Mouse (Mus musculus) hindbrain, embryonic 13.5 days (tissue): ENCODE data around the gene Sh3glb2. TPM values are rescaled to one million over a fixed set of nuclear protein-coding genes. Genes with fewer than 3 reads are reported as not detected.

Experiments
- ATAC-seq: fragments of 200-750 bp; cut with Nextera tagmentation; 2 replicates; pipeline ENCODE4 v1.8.0; 2017; ENCODE audit warnings: moderate TSS enrichment; ENCODE audit not compliant: low FRiP score
- H3K27ac ChIP-seq: fragments of 300-500 bp; sonication (generic); 2 replicates; pipeline ENCODE4 v1.5.1; 2015; ENCODE audit warnings: inconsistent platforms, mild to moderate bottlenecking, moderate library complexity
- H3K27me3 ChIP-seq: fragments of 300-500 bp; sonication (generic); 2 replicates; pipeline ENCODE4 v1.6.1; 2015; ENCODE audit warnings: mild to moderate bottlenecking, inconsistent platforms
- H3K36me3 ChIP-seq: fragments of 300-500 bp; sonication (generic); 2 replicates; pipeline ENCODE4 v1.6.1; 2015; ENCODE audit warnings: mild to moderate bottlenecking, inconsistent platforms
- H3K4me1 ChIP-seq: fragments of 300-500 bp; sonication (generic); replicated peaks from 2 replicates; pipeline ENCODE4 v1.6.1; 2015; ENCODE audit warnings: inconsistent platforms
- H3K4me2 ChIP-seq: fragments of 300-500 bp; sonication (generic); 2 replicates; pipeline ENCODE4 v1.6.1; 2015; ENCODE audit warnings: inconsistent platforms, mild to moderate bottlenecking, moderate library complexity
- H3K4me3 ChIP-seq: fragments of 300-500 bp; sonication (generic); 2 replicates; pipeline ENCODE4 v1.5.1; 2015; ENCODE audit warnings: mild to moderate bottlenecking, inconsistent platforms
- H3K9ac ChIP-seq: fragments of 300-500 bp; sonication (generic); 2 replicates; pipeline ENCODE4 v1.6.1; 2015; ENCODE audit warnings: mild to moderate bottlenecking, inconsistent platforms
- H3K9me3 ChIP-seq: fragments of 300-500 bp; sonication (generic); 2 replicates; pipeline ENCODE4 v1.6.1; 2016; ENCODE audit warnings: inconsistent platforms
- WGBS: fragments of 180-500 bp; shearing (Covaris S2); methylation state at CpG from one replicate; pipeline ENCODE4 v1.1.7; 2015; 5-methylcytosine and 5-hydroxymethylcytosine counted together
- polyA plus RNA-seq: library from polyadenylated mRNA; unstranded; fragments of >200 nt; fragmentation: Nextera tagmentation; extraction: Ambion mirVana; gene quantifications from 2 replicates; pipeline ENCODE4 v1.2.1, GENCODE M21; 2015

Gene Sh3glb2
- polyA plus RNA-seq, 1 experiment from 2014 or later = 146 TPM

- no peaks in the 10 kb centered on the region for H3K27me3 ChIP-seq
- WGBS = 94% methylated on average over 7 of the region's 7 CpGs
- H3K4me1 ChIP-seq = peaks cover 58% of the 10 kb centered on the region
- H3K9ac ChIP-seq = no peak overlapping the region
- no peak overlapping the region for H3K4me3 ChIP-seq
- no peak overlapping the region for H3K4me2 ChIP-seq
- no peak for ATAC-seq
- peaks cover 56% of the 10 kb centered on the region for H3K36me3 ChIP-seq
- H3K9me3 ChIP-seq = no peaks in the 10 kb centered on the region
- no peak overlapping the region for H3K27ac ChIP-seq
Observed at GRCm38 (mm10) chr2:30395757-30396156, 36.6 kb upstream of the Sh3glb2 start.

- peak overlapping the region; percentile 93 for H3K9ac ChIP-seq
- WGBS = 83% methylated on average over 1 of the region's 1 CpGs
- no peaks in the 10 kb centered on the region for H3K27me3 ChIP-seq
- no peaks in the 10 kb centered on the region for H3K9me3 ChIP-seq
- H3K4me2 ChIP-seq = peak overlapping the region; percentile 99
- H3K27ac ChIP-seq = peak overlapping the region; percentile 96
- peaks cover 34% of the 10 kb centered on the region for H3K4me1 ChIP-seq
- peak overlapping the region; percentile 82 for H3K4me3 ChIP-seq
- ATAC-seq = no peak
- peaks cover 34% of the 10 kb centered on the region for H3K36me3 ChIP-seq
Observed at GRCm38 (mm10) chr2:30393370-30393656, 34.2 kb upstream of the Sh3glb2 start.

DNA sequence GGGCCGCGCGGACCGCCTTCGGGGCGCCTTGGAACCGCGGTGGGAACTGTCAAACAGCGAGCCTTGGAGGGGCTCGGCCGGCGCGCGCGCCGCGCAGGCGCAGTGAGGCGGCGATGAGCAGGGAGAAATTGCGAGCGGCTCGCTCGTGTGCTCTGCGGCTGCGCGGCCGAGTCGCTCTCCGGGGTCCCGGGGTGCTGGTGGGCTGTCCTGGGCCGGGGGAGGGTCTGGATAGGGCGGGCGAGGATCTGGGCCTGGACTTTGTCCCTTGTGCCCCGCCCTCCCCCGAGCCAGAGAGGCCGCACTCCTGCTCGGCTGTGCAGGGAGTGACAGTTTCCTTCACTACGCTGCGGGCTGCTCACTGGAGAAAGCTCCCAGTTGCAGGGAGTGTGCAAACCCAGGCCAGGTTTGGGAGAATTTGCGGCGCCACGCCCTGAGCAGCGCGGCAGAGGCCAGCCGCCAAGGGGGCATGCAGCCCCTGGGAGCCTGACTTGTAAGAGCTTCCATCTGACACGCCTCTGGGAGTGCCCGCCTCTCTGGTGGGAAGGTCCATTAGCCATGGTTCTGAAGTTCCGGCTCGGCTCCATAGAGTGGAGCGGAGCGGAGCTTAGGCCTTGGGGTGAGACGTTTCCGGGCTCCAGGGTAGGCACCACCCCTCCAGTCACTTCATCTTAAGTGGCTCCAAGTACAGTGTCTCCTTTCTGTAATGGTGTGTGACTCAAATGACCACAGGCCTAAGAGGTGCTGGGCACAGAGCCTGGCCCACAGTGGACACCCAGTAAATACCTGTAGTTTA, 33.6 kb upstream of the Sh3glb2 start:
- ATAC-seq = peak; percentile 87
- H3K4me3 ChIP-seq = peak overlapping the region; percentile 82
- peaks cover 29% of the 10 kb centered on the region for H3K36me3 ChIP-seq
- H3K27me3 ChIP-seq = no peaks in the 10 kb centered on the region
- H3K4me1 ChIP-seq = peaks cover 29% of the 10 kb centered on the region
- H3K4me2 ChIP-seq = peak overlapping the region; percentile 99
- 1% methylated on average over 54 of the region's 54 CpGs for WGBS
- H3K9me3 ChIP-seq = no peaks in the 10 kb centered on the region
- H3K27ac ChIP-seq = peak overlapping the region; percentile 96
- peak overlapping the region; percentile 93 for H3K9ac ChIP-seq

DNA sequence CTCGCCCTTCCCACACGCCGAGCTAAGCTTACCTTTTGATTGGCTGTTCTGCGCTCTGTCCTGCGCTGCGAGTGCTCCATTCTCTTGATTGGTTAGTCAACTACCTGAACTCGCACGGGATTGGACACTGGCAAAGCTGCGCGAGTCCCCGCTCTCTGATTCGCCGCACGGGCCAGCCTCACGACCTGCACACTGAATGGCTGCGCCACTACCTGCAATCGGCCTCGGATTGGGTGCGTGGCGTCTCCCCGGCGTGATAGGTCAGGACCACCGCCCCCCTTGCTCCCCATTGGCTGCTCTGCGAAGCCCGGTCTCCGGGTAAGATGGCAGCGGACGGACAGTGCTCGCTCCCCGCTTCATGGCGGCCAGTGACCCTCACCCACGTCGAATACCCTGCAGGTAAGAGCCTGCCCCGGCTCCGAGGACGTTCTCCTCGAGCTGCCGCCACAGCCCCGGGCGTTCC, 33.0 kb upstream of the Sh3glb2 start, which contains the start of gene Dolpp1:
TSS of gene Dolpp1 (plus strand) at position 141 of the 463 bp plus-strand sequence.
- Histone ChIP-seq H3K4me3 (peak within 1 kb of the TSS; percentile 82), H3K9ac (peak within 1 kb of the TSS; percentile 93), H3K27me3 (no peaks in the 10 kb centered on the region), H3K4me1 (peaks cover 29% of the 10 kb centered on the region), H3K9me3 (no peaks in the 10 kb centered on the region), H3K27ac (peak within 1 kb of the TSS; percentile 96), H3K36me3 (peaks cover 22% of the 10 kb centered on the region), H3K4me2 (peak within 1 kb of the TSS; percentile 99)
- under 1% methylated on average over 40 of the region's 40 CpGs for WGBS
- ATAC-seq = peak; percentile 99

DNA sequence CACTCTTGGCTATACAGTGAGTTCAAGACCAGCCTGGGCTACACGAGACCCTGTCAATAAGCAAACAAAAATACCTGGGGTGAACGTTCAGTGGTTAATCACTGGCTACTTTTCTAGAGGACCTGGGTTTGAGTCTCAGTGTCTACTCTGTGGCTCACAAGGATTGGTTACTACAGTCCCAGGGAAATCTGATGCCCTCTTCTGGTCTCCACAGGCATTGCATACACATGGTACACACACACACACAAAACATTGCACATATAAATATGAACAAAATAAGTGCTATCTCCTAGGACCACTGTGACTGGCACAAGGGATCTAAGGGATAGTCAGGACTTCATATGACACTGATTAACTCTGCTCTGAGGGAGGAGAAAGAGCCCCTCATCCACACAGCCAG, 29.9 kb upstream of the Sh3glb2 start:
- H3K27me3 ChIP-seq = no peaks in the 10 kb centered on the region
- no peak for ATAC-seq
- H3K4me1 ChIP-seq = peaks cover 24% of the 10 kb centered on the region
- H3K9ac ChIP-seq = no peak overlapping the region
- no peak overlapping the region for H3K4me2 ChIP-seq
- WGBS = 89% methylated on average over 2 of the region's 2 CpGs
- no peaks in the 10 kb centered on the region for H3K9me3 ChIP-seq
- no peak overlapping the region for H3K4me3 ChIP-seq
- no peak overlapping the region for H3K27ac ChIP-seq
- H3K36me3 ChIP-seq = peaks cover 21% of the 10 kb centered on the region

GRCm38 (mm10) chr2:30386913-30387312, 27.8 kb upstream of the Sh3glb2 start:
- Histone ChIP-seq H3K36me3 (peaks cover 42% of the 10 kb centered on the region), H3K4me2 (no peak overlapping the region), H3K4me1 (peaks cover 11% of the 10 kb centered on the region), H3K4me3 (no peak overlapping the region), H3K9me3 (no peaks in the 10 kb centered on the region), H3K27me3 (no peaks in the 10 kb centered on the region), H3K27ac (no peak overlapping the region), H3K9ac (no peak overlapping the region)
- 89% methylated on average over 9 of the region's 9 CpGs for WGBS
- ATAC-seq = no peak

- 88% methylated on average over 4 of the region's 4 CpGs for WGBS
- H3K27ac ChIP-seq = no peak overlapping the region
- peaks cover 55% of the 10 kb centered on the region for H3K36me3 ChIP-seq
- H3K4me1 ChIP-seq = no peaks in the 10 kb centered on the region
- no peak overlapping the region for H3K4me3 ChIP-seq
- H3K9me3 ChIP-seq = no peaks in the 10 kb centered on the region
- no peaks in the 10 kb centered on the region for H3K27me3 ChIP-seq
- H3K9ac ChIP-seq = no peak overlapping the region
- no peak overlapping the region for H3K4me2 ChIP-seq
- ATAC-seq = no peak
Observed at GRCm38 (mm10) chr2:30385591-30385990, 26.5 kb upstream of the Sh3glb2 start.

- Histone ChIP-seq H3K27ac (no peak overlapping the region), H3K9me3 (no peaks in the 10 kb centered on the region), H3K27me3 (no peaks in the 10 kb centered on the region), H3K4me1 (no peaks in the 10 kb centered on the region), H3K9ac (no peak overlapping the region), H3K36me3 (peaks cover 63% of the 10 kb centered on the region), H3K4me3 (no peak overlapping the region), H3K4me2 (no peak overlapping the region)
- 92% methylated on average over 5 of the region's 5 CpGs for WGBS
- no peak for ATAC-seq
Observed at GRCm38 (mm10) chr2:30384814-30385213, 25.7 kb upstream of the Sh3glb2 start.

DNA sequence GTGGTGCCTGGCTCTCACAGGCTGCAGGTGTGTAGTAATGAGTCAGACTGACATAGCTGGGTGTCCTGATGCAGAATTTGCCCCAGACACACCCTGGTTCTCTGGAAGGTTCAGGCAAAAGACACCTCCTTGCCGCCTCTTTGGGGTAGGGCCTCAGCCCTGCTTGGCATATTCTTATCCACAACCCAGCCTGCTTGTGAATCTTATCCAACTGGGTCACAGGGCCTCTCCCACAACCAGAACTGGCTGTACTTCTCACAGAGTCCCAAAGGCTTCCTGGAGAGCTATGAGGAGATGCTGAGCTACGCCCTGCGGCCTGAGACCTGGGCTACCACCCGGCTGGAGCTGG, 22.2 kb upstream of the Sh3glb2 start:
- Histone ChIP-seq H3K4me1 (no peaks in the 10 kb centered on the region), H3K4me2 (no peak overlapping the region), H3K9ac (no peak overlapping the region), H3K4me3 (no peak overlapping the region), H3K9me3 (no peaks in the 10 kb centered on the region), H3K36me3 (peaks cover 98% of the 10 kb centered on the region), H3K27me3 (no peaks in the 10 kb centered on the region), H3K27ac (no peak overlapping the region)
- 96% methylated on average over 4 of the region's 4 CpGs for WGBS
- no peak for ATAC-seq

- no peak for ATAC-seq
- no peaks in the 10 kb centered on the region for H3K9me3 ChIP-seq
- H3K27me3 ChIP-seq = no peaks in the 10 kb centered on the region
- no peak overlapping the region for H3K27ac ChIP-seq
- H3K4me1 ChIP-seq = no peaks in the 10 kb centered on the region
- no peak overlapping the region for H3K4me3 ChIP-seq
- WGBS = 91% methylated on average over 10 of the region's 10 CpGs
- no peak overlapping the region for H3K9ac ChIP-seq
- H3K4me2 ChIP-seq = no peak overlapping the region
- peaks cover 100% of the 10 kb centered on the region for H3K36me3 ChIP-seq
Observed at GRCm38 (mm10) chr2:30380564-30381376, 21.6 kb upstream of the Sh3glb2 start.

DNA sequence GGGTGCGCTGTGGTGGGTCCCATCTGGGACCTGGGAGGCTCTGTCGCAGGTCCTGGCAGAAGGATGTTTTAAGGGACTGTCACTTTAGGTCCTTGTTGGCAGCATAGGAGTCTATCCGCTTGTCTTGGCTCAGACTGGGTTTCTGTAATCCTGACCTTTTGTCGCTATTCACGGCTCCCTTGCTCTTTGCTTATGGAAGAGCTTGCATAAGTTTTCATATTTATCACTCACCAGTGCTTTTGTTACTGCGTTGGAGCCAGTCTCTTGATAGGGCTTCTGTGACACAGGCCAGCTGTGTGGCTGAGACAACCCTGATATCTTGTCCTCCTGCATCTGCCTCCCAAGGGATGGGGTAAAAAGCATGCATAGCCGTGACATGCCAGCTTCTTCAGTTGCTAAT, 20.2 kb upstream of the Sh3glb2 start:
- 90% methylated on average over 7 of the region's 7 CpGs for WGBS
- Histone ChIP-seq H3K4me1 (no peaks in the 10 kb centered on the region), H3K36me3 (peaks cover 97% of the 10 kb centered on the region), H3K27me3 (no peaks in the 10 kb centered on the region), H3K27ac (no peak overlapping the region), H3K9ac (no peak overlapping the region), H3K9me3 (no peaks in the 10 kb centered on the region), H3K4me2 (no peak overlapping the region), H3K4me3 (no peak overlapping the region)
- no peak for ATAC-seq

DNA sequence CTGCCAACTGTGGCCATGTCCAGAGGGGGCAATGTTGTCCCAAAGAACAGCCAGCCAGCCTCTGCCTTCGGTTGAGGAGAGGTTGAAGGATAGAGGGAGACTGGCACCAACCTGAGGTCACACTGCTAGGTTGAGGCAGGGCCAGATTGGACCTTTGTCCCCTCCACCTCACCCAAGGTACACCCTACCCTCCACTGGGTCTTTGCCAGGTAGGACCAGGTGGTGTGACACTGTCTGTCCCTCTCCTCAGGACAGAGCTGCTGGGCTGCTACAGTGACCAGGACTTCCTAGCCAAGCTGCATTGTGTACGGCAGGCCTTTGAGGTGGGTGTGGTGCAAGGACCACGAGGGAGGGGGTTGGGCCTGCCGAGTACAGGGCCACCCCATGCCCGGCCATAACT, 18.6 kb upstream of the Sh3glb2 start:
- H3K27ac ChIP-seq = no peak overlapping the region
- H3K4me3 ChIP-seq = no peak overlapping the region
- no peaks in the 10 kb centered on the region for H3K4me1 ChIP-seq
- no peaks in the 10 kb centered on the region for H3K27me3 ChIP-seq
- H3K36me3 ChIP-seq = peaks cover 95% of the 10 kb centered on the region
- WGBS = 88% methylated on average over 5 of the region's 5 CpGs
- H3K9me3 ChIP-seq = no peaks in the 10 kb centered on the region
- no peak for ATAC-seq
- no peak overlapping the region for H3K9ac ChIP-seq
- H3K4me2 ChIP-seq = no peak overlapping the region
